Mouse (Mus musculus) adrenal gland (tissue): ENCODE data around the gene Fars2.

Source experiments
- intact Hi-C: fragments of 180-260 bp; cut with DNase I; formaldehyde crosslinking; loops from one replicate; pipeline ENCODE4 v1.15.1; 2025

Gene Fars2

DNA sequence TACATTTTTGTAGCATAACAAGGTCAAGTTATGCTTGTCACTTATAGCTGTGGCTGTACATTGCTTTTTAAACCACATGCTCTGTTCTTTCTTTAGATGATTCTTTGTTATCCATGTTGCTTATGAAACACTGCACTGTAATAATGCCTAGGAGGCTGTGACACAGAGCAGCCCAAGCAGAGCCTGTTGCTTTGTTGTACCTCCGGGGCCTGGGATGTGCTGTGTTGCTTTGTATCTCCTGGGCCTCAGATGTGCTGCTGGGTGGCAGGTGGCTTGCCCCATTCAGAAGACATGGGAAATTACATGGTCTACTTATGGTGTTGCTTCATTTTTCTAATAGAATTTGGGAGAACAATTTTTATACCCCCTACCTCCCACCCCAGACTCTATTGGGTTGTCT is 166.9 kb downstream of the Fars2 start:
- intact Hi-C loops = loop anchor here (5.0 kb wide), 1 partner anchor 267 kb away; no protein-coding TSS in a partner anchor

DNA sequence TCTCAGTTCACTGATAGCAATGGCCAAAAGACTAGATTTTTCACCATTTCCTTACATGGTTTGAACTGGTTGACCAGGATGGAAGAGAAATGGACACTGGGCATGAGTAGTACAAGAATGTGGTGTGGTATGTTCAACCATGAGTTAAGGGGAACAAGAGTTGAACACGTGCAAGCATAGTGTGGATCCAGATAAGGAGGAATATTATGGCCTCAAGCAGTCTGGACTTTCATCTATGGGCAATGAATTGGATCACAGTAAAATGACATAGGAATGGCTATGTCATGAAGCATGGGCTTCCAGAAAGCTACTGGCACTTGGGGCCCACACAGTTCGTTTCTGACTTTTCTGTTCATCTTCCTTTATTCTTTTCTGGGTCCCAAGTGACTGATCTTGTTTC is 168.0 kb downstream of the Fars2 start:
- intact Hi-C loops = no loop called here

GRCm38 (mm10) chr13:36293511-36293910 is 176.3 kb downstream of the Fars2 start:
- intact Hi-C loops = no loop called here

GRCm38 (mm10) chr13:36294503-36294902 is 177.3 kb downstream of the Fars2 start:
- intact Hi-C loops = no loop called here

DNA sequence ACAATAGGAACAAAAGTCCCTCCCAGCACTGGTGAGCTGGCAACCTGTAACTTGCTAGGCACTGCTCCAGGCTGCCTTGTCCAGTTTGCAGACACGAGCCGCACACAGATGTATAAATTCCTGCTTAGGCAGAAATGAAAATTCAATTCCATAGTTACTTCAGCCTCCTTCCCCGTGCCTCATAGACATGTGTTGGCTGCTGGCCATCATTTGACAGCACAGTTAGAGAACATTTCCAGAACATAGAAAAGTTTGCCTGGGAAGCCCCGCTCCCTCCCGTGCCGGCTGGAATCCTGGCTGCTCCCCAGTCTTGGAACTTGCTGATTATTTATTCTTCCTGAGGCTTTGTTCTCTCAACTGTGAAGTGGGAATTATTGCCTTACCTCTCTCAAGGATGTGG is 178.6 kb downstream of the Fars2 start:
- intact Hi-C loops = no loop called here

GRCm38 (mm10) chr13:36296574-36296973 is 179.4 kb downstream of the Fars2 start:
- intact Hi-C loops = no loop called here

GRCm38 (mm10) chr13:36297950-36298781 is 181.0 kb downstream of the Fars2 start:
- intact Hi-C loops = no loop called here

- intact Hi-C loops = no loop called here
Observed at GRCm38 (mm10) chr13:36298782-36299031, 181.5 kb downstream of the Fars2 start.

- intact Hi-C loops = no loop called here
Observed at GRCm38 (mm10) chr13:36302770-36303169, 185.6 kb downstream of the Fars2 start.

- intact Hi-C loops = no loop called here
Observed at GRCm38 (mm10) chr13:36305306-36305705, 188.1 kb downstream of the Fars2 start.

DNA sequence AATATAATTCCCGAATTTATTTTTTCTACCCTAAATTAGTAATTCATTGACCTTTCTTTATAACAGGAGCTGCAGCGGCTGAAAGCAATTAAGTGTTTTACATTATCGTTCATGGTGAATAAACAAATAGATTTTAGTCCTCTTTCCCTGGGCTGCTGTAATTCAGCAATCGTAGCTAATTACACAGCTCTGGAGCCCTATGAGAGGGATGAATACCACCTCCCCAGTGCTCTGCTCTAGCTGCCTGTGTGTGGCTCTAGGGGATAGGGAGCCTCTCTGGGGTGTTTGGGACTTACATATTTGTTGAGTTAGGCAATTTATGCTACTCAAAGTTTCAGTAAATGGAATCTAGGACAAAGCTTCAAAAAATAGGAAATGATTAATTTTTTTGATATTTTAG is 190.2 kb downstream of the Fars2 start:
- intact Hi-C loops = no loop called here

DNA sequence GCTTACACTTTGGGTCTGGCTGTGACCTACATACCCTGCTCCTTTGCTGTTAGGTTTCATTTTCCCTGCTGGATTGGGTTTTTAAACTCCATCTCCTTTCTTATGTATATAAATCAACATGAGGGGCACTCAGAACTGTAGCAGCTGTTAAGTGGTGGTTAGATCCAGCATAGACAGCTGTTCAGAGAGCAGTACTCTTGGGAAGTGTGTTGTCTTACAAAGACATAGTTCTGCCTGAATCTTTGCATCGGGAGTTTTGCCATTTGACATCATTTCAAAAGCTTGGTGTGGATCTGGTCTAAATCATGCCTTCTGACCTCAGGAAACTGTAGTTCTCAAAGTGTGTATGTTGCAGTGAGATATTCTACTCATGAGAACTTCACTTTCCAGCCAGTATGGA is 191.9 kb downstream of the Fars2 start:
- intact Hi-C loops = no loop called here

DNA sequence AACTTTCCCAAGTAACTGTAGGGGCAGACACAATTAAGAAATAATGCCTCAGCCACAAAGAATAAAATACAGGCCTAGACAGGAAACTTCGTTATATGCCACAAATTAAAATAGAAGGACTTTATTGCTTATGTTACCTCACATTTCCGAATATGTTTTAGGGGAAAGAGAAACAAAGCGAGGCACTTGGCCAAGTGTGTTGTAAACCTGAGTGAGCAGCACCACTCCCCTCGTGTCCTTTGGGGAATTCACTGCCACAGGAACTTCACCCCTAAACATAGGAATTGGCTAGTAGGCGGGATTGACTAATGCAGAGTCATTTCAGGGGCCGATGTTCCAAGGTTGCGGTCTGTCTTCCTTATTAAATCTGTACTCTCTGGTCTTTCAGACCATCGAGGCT is 197.0 kb downstream of the Fars2 start:
- intact Hi-C loops = no loop called here

GRCm38 (mm10) chr13:36314860-36315800 is 197.9 kb downstream of the Fars2 start:
- intact Hi-C loops = no loop called here

GRCm38 (mm10) chr13:36317824-36318223 is 200.6 kb downstream of the Fars2 start:
- intact Hi-C loops = no loop called here

DNA sequence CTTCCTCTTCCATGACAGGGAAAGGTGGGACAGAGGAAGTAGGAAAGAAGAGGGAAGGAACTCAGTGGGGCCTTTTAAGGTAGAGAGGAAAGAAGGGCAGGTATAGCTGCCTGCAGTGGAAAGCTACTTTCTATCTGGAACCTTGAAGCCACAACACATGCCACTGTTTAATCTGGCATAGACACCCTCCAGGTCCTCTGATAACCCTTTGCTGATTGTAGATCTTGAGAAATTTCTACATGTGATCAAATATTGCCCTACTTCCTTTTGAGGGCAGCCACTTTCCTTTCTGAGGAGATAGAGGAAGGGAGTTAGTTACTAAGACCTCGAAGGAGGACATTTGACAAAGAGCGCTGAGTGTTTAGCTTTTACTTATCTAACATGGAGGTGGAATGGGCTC is 207.4 kb downstream of the Fars2 start:
- intact Hi-C loops = no loop called here

- intact Hi-C loops = no loop called here
Observed at GRCm38 (mm10) chr13:36326539-36326938, 209.3 kb downstream of the Fars2 start.

- intact Hi-C loops = no loop called here
Observed at GRCm38 (mm10) chr13:36329871-36330270, 212.7 kb downstream of the Fars2 start.

- intact Hi-C loops = no loop called here
Observed at GRCm38 (mm10) chr13:36330542-36330941, 213.3 kb downstream of the Fars2 start.

GRCm38 (mm10) chr13:36334748-36335147 is 217.5 kb downstream of the Fars2 start:
- intact Hi-C loops = no loop called here

- intact Hi-C loops = no loop called here
Observed at GRCm38 (mm10) chr13:36351529-36351928, 234.3 kb downstream of the Fars2 start.

DNA sequence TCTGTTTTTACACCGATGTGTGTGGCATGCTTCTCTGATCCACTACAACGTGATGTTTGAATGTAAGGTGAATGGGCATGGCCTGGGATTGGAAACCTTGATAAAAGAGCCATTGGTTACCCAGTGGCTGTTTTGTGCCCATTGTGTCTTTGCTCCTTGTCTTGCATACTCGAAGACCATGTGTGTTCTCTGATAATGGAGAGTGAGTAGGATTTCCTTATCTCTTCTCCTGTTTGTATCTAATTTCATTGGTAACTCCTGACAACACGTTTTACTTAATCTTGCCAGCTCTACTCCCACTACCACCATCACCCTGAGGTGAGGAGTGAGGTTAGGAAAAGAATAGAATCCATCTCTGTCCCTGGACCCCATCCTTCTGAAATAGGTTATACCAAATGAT is 240.3 kb downstream of the Fars2 start:
- intact Hi-C loops = no loop called here

- intact Hi-C loops = no loop called here
Observed at GRCm38 (mm10) chr13:36361419-36361818, 244.2 kb downstream of the Fars2 start.
